Mouse (Mus musculus): ENCODE results near the gene Hmgcs1. TPM values are rescaled to one million over a fixed set of nuclear protein-coding genes. Genes with fewer than 3 reads are reported as not detected.

Hmgcs1 gene
- 153 and 180 TPM in 2 replicates for polyA plus RNA-seq (2015; fragmentation: Nextera tagmentation; extraction: Ambion mirVana)

- Histone ChIP-seq H3K4me3 (replicated peaks; ENCODE audit: low read depth, low read length) (peak within 1 kb of the TSS; percentile 73), H3K4me1 (replicated peaks; ENCODE audit: insufficient read depth, low read length) (0 out of 2 replicates have a peak, but pooled peaks cover 4% of the 10 kb centered on the region), H3K27me3 (ENCODE audit: insufficient read depth, low read length) (no peaks in the 10 kb centered on the region), H3K9me3 (replicated peaks; ENCODE audit: low read length) (no peaks in the 10 kb centered on the region), H3K9ac (ENCODE audit: low read depth, low read length) (peak within 1 kb of the TSS; percentile 71), H3K27ac (peak within 1 kb of the TSS; percentile 93), H3K4me2 (ENCODE audit: low read length) (peak within 1 kb of the TSS; percentile 69), H3K36me3 (ENCODE audit: insufficient read depth, low read length) (no peaks in the 10 kb centered on the region)
- under 1% methylated on average over 57 of the region's 59 CpGs for WGBS
- ATAC-seq (replicated peaks; ENCODE audit: low FRiP score, low read depth) = peak; percentile 100
- TF ChIP-seq CTCF (IDR thresholded peaks at IDR 0.05; ENCODE audit: low read depth) = no peak
- peak; percentile 100 for DNase-seq (ENCODE audit: low spot score)
Measured at GRCm38 (mm10) chr13:119690039-119690728, at the start of gene Hmgcs1. Gene Hmgcs1, plus strand, starts transcription at chr13:119690379.

- H3K4me3 ChIP-seq (replicated peaks; ENCODE audit: low read depth, low read length) = no peak overlapping the region
- H3K27me3 ChIP-seq (ENCODE audit: insufficient read depth, low read length) = no peaks in the 10 kb centered on the region
- peak; percentile 77 for TF ChIP-seq CTCF (IDR thresholded peaks at IDR 0.05; ENCODE audit: low read depth)
- H3K27ac ChIP-seq = no peak overlapping the region
- ATAC-seq (replicated peaks; ENCODE audit: low FRiP score, low read depth) = no peak
- H3K9ac ChIP-seq (ENCODE audit: low read depth, low read length) = no peak overlapping the region
- no peaks in the 10 kb centered on the region for H3K4me1 ChIP-seq (replicated peaks; ENCODE audit: insufficient read depth, low read length)
- H3K4me2 ChIP-seq (ENCODE audit: low read length) = no peak overlapping the region
- peak; percentile 86 for DNase-seq (ENCODE audit: low spot score)
- no peaks in the 10 kb centered on the region for H3K36me3 ChIP-seq (ENCODE audit: insufficient read depth, low read length)
- 33% methylated on average over 4 of the region's 4 CpGs for WGBS
- H3K9me3 ChIP-seq (replicated peaks; ENCODE audit: low read length) = no peaks in the 10 kb centered on the region
Measured at GRCm38 (mm10) chr13:119640504-119640903, 49.7 kb upstream of the Hmgcs1 start.

GRCm38 (mm10) chr13:119641145-119641544, 49.0 kb upstream of the Hmgcs1 start:
- Histone ChIP-seq H3K4me1 (replicated peaks; ENCODE audit: insufficient read depth, low read length) (no peaks in the 10 kb centered on the region), H3K9ac (ENCODE audit: low read depth, low read length) (no peak overlapping the region), H3K36me3 (ENCODE audit: insufficient read depth, low read length) (no peaks in the 10 kb centered on the region), H3K27ac (no peak overlapping the region), H3K27me3 (ENCODE audit: insufficient read depth, low read length) (no peaks in the 10 kb centered on the region), H3K9me3 (replicated peaks; ENCODE audit: low read length) (no peaks in the 10 kb centered on the region), H3K4me2 (ENCODE audit: low read length) (no peak overlapping the region), H3K4me3 (replicated peaks; ENCODE audit: low read depth, low read length) (no peak overlapping the region)
- no peak for TF ChIP-seq CTCF (IDR thresholded peaks at IDR 0.05; ENCODE audit: low read depth)
- 71% methylated on average over 7 of the region's 7 CpGs for WGBS
- no peak for ATAC-seq (replicated peaks; ENCODE audit: low FRiP score, low read depth)
- no peak for DNase-seq (ENCODE audit: low spot score)

- no peak for ATAC-seq (replicated peaks; ENCODE audit: low FRiP score, low read depth)
- WGBS = 36% methylated on average over 5 of the region's 5 CpGs
Measured at GRCm38 (mm10) chr13:119644769-119645168, 45.4 kb upstream of the Hmgcs1 start.

GRCm38 (mm10) chr13:119646511-119646910, 43.7 kb upstream of the Hmgcs1 start:
- no peak for ATAC-seq (replicated peaks; ENCODE audit: low FRiP score, low read depth)
- DNase-seq (ENCODE audit: low spot score) = no peak
- 84% methylated on average over 1 of the region's 1 CpGs for WGBS

More at GRCm38 (mm10) chr13:119644769-119645168, 45.4 kb upstream of the Hmgcs1 start:
- Histone ChIP-seq H3K9me3 (replicated peaks; ENCODE audit: low read length) (no peaks in the 10 kb centered on the region), H3K27me3 (ENCODE audit: insufficient read depth, low read length) (no peaks in the 10 kb centered on the region), H3K9ac (ENCODE audit: low read depth, low read length) (no peak overlapping the region), H3K27ac (no peak overlapping the region), H3K4me3 (replicated peaks; ENCODE audit: low read depth, low read length) (no peak overlapping the region), H3K4me1 (replicated peaks; ENCODE audit: insufficient read depth, low read length) (no peaks in the 10 kb centered on the region), H3K4me2 (ENCODE audit: low read length) (no peak overlapping the region), H3K36me3 (ENCODE audit: insufficient read depth, low read length) (no peaks in the 10 kb centered on the region)
- TF ChIP-seq CTCF (IDR thresholded peaks at IDR 0.05; ENCODE audit: low read depth) = no peak
- no peak for DNase-seq (ENCODE audit: low spot score)

GRCm38 (mm10) chr13:119648891-119649698, 41.1 kb upstream of the Hmgcs1 start:
- ATAC-seq (replicated peaks; ENCODE audit: low FRiP score, low read depth) (no peak), DNase-seq (ENCODE audit: low spot score) (peak; percentile 36)
- 38% methylated on average over 15 of the region's 15 CpGs for WGBS

More at GRCm38 (mm10) chr13:119646511-119646910, 43.7 kb upstream of the Hmgcs1 start:
- Histone ChIP-seq H3K27ac (no peak overlapping the region), H3K4me2 (ENCODE audit: low read length) (no peak overlapping the region), H3K9me3 (replicated peaks; ENCODE audit: low read length) (no peaks in the 10 kb centered on the region), H3K27me3 (ENCODE audit: insufficient read depth, low read length) (no peaks in the 10 kb centered on the region), H3K4me1 (replicated peaks; ENCODE audit: insufficient read depth, low read length) (no peaks in the 10 kb centered on the region), H3K36me3 (ENCODE audit: insufficient read depth, low read length) (no peaks in the 10 kb centered on the region), H3K9ac (ENCODE audit: low read depth, low read length) (no peak overlapping the region), H3K4me3 (replicated peaks; ENCODE audit: low read depth, low read length) (no peak overlapping the region)
- TF ChIP-seq CTCF (IDR thresholded peaks at IDR 0.05; ENCODE audit: low read depth) = no peak

More at GRCm38 (mm10) chr13:119648891-119649698, 41.1 kb upstream of the Hmgcs1 start:
- no peaks in the 10 kb centered on the region for H3K36me3 ChIP-seq (ENCODE audit: insufficient read depth, low read length)
- H3K9me3 ChIP-seq (replicated peaks; ENCODE audit: low read length) = no peaks in the 10 kb centered on the region
- no peaks in the 10 kb centered on the region for H3K4me1 ChIP-seq (replicated peaks; ENCODE audit: insufficient read depth, low read length)
- no peaks in the 10 kb centered on the region for H3K27me3 ChIP-seq (ENCODE audit: insufficient read depth, low read length)
- 0 out of 2 replicates have a peak overlapping the region, but pooled peaks have one; percentile 31 for H3K9ac ChIP-seq (ENCODE audit: low read depth, low read length)
- peak overlapping the region; percentile 27; the same call in 1 of the 2 replicates for H3K4me2 ChIP-seq (ENCODE audit: low read length)
- no peak overlapping the region for H3K27ac ChIP-seq
- no peak overlapping the region for H3K4me3 ChIP-seq (replicated peaks; ENCODE audit: low read depth, low read length)
- TF ChIP-seq CTCF (IDR thresholded peaks at IDR 0.05; ENCODE audit: low read depth) = no peak

Measured in kidney, postnatal 0 days (tissue).